Mouse (Mus musculus) bone marrow, adult 2 months (tissue): Measurements from ENCODE around the gene Hoxd10. TPM values are rescaled to one million over a fixed set of nuclear protein-coding genes. Genes with fewer than 3 reads are reported as not detected.

Experiments used
- H3K27ac ChIP-seq: fragments of 200-500 bp; 2 replicates; pipeline ENCODE4 v1.5.1; 2012; ENCODE audit warnings: low read depth, mild to moderate bottlenecking, control low read depth, inconsistent platforms, low read length; ENCODE audit not compliant: control insufficient read depth, poor library complexity, insufficient read depth
- H3K4me1 ChIP-seq: fragments of 200-500 bp; 2 replicates; pipeline ENCODE4 v1.6.1; 2011; ENCODE audit warnings: low read length; ENCODE audit not compliant: control insufficient read depth, insufficient read depth
- H3K4me3 ChIP-seq: fragments of 200-500 bp; replicated peaks from 2 replicates; pipeline ENCODE3; 2011; ENCODE audit warnings: mild to moderate bottlenecking, low read depth, low read length, control low read depth; ENCODE audit not compliant: control insufficient read depth
- CTCF ChIP-seq: fragments of 200-500 bp; IDR thresholded peaks from 2 replicates; pipeline ENCODE4 v1.5.1; 2011; ENCODE audit warnings: low read length, control low read depth; ENCODE audit not compliant: control insufficient read depth, insufficient read depth
- POLR2A ChIP-seq: fragments of 200-500 bp; IDR thresholded peaks from 2 replicates; pipeline ENCODE4 v1.6.1; 2011; ENCODE audit warnings: low read depth, mild to moderate bottlenecking, control low read depth, low read length, borderline replicate concordance; ENCODE audit not compliant: control insufficient read depth
- WGBS: fragments of 180-500 bp; shearing (Covaris S2); methylation state at CpG from one replicate; pipeline ENCODE4 v1.1.7; 2018; 5-methylcytosine and 5-hydroxymethylcytosine counted together
- polyA plus RNA-seq: library from polyadenylated mRNA; stranded (reverse); fragments of >200 nt; gene quantifications from 2 replicates; pipeline ENCODE4 v1.2.4, GENCODE M21; 2011; ENCODE audit warnings: low replicate concordance; ENCODE audit not compliant: missing spikeins, insufficient read depth, insufficient read length

Hoxd10 gene
- polyA plus RNA-seq, 1 experiment = not detected

- TF ChIP-seq POLR2A (no peak), CTCF (no peak)
- H3K27ac ChIP-seq = no peak overlapping the region
- no peaks in the 10 kb centered on the region for H3K4me1 ChIP-seq
- 15% methylated on average over 34 of the region's 34 CpGs for WGBS
- no peak overlapping the region for H3K4me3 ChIP-seq
Observed at GRCm38 (mm10) chr2:74696442-74697335, 5.0 kb downstream of the Hoxd10 start.

- WGBS = 1% methylated on average over 43 of the region's 43 CpGs
- no peak for TF ChIP-seq POLR2A
- no peak for TF ChIP-seq CTCF
- peak within 1 kb of the TSS; percentile 21; the same call in 1 of the 2 replicates for H3K27ac ChIP-seq
- no peak within 1 kb of the TSS for H3K4me3 ChIP-seq
- no peaks in the 10 kb centered on the region for H3K4me1 ChIP-seq
Observed at GRCm38 (mm10) chr2:74697567-74698121, 5.9 kb downstream of the Hoxd10 start, which contains the start of gene Hoxd9. Hoxd9 (plus strand) TSS chr2:74697727.

GRCm38 (mm10) chr2:74698201-74699052 lies 6.7 kb downstream of the Hoxd10 start:
- no peaks in the 10 kb centered on the region for H3K4me1 ChIP-seq
- TF ChIP-seq CTCF = no peak
- no peak for TF ChIP-seq POLR2A
- H3K4me3 ChIP-seq = no peak overlapping the region

GRCm38 (mm10) chr2:74699053-74699430 lies 7.3 kb downstream of the Hoxd10 start:
- 11% methylated on average over 17 of the region's 17 CpGs for WGBS
- Histone ChIP-seq H3K27ac (no peak overlapping the region), H3K4me1 (no peaks in the 10 kb centered on the region), H3K4me3 (no peak overlapping the region)
- no peak for TF ChIP-seq POLR2A
- no peak for TF ChIP-seq CTCF

More at GRCm38 (mm10) chr2:74698201-74699052, 6.7 kb downstream of the Hoxd10 start:
- no peak overlapping the region; the same call in 1 of the 2 replicates for H3K27ac ChIP-seq
- 4% methylated on average over 86 of the region's 86 CpGs for WGBS

GRCm38 (mm10) chr2:74699664-74700545 lies 8.2 kb downstream of the Hoxd10 start:
- Histone ChIP-seq H3K27ac (no peak overlapping the region), H3K4me3 (no peak overlapping the region), H3K4me1 (no peaks in the 10 kb centered on the region)
- 25% methylated on average over 23 of the region's 23 CpGs for WGBS
- TF ChIP-seq POLR2A = no peak
- no peak for TF ChIP-seq CTCF

- 22% methylated on average over 22 of the region's 22 CpGs for WGBS
- TF ChIP-seq CTCF (no peak), POLR2A (no peak)
Observed at GRCm38 (mm10) chr2:74700546-74701112, 8.9 kb downstream of the Hoxd10 start.

GRCm38 (mm10) chr2:74701949-74702819 lies 10.5 kb downstream of the Hoxd10 start:
- WGBS = 17% methylated on average over 17 of the region's 17 CpGs
- H3K4me1 ChIP-seq = no peaks in the 10 kb centered on the region
- TF ChIP-seq POLR2A (no peak), CTCF (peak; percentile 80)
- no peak overlapping the region for H3K4me3 ChIP-seq
- no peak overlapping the region for H3K27ac ChIP-seq

More at GRCm38 (mm10) chr2:74700546-74701112, 8.9 kb downstream of the Hoxd10 start:
- H3K27ac ChIP-seq = no peak overlapping the region
- H3K4me3 ChIP-seq = no peak overlapping the region
- no peaks in the 10 kb centered on the region for H3K4me1 ChIP-seq
